Mouse (Mus musculus): ENCODE results near the gene Krtap10-4.
"Not testable (repeated sequence)": the region's sequence is repeated elsewhere in the genome, so short reads cannot be mapped to it uniquely, and the experiment has no call there.

Krtap10-4 gene

DNA sequence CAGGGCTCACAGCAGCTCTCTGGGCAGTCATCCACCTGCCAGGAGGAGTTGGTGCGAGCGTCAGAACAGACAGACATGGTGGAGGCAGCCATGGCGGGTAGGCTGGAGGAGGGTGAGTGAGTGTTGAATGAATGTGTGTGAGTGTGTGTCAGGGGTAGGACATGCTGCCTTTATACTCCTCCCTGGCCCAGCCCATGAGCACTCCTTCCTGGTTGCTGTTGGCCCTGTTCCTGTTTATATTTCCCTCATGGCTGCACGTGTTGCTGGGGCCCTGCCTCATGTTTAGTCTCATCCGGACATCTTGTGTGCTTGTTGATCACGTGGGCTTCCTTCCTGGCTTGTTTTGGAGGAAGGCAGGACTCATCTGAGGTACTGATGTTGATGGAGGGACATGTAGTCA is at the start of gene Krtap10-4:
Krtap10-4 (minus strand) TSS at position 145 of the 400 bp plus-strand sequence.
- no peak for DNase-seq (ENCODE audit: low spot score in 2 of 2)

GRCm38 (mm10) chr10:77869651-77870050 is 42.8 kb upstream of the Krtap10-4 start:
- DNase-seq (ENCODE audit: low spot score in 2 of 2) = no peak

- DNase-seq (ENCODE audit: low spot score in 2 of 2) = no peak
Measured at GRCm38 (mm10) chr10:77867546-77867945, 40.7 kb upstream of the Krtap10-4 start.

GRCm38 (mm10) chr10:77864762-77865143 is 37.9 kb upstream of the Krtap10-4 start:
- no peak for DNase-seq (ENCODE audit: low spot score in 2 of 2)

- no peak for DNase-seq (ENCODE audit: low spot score in 2 of 2)
Measured at GRCm38 (mm10) chr10:77864067-77864761, 37.3 kb upstream of the Krtap10-4 start.

- DNase-seq (ENCODE audit: low spot score in 2 of 2) = no peak
Measured at GRCm38 (mm10) chr10:77861675-77862074, 34.8 kb upstream of the Krtap10-4 start, which contains the start of gene Gm3285. Gene Gm3285 (plus strand): TSS chr10:77861975.

- no peak for DNase-seq (ENCODE audit: low spot score in 2 of 2)
Measured at GRCm38 (mm10) chr10:77852559-77852958, 25.7 kb upstream of the Krtap10-4 start, which contains the start of gene Gm10318. Gene Gm10318 (plus strand): TSS chr10:77852859.

DNA sequence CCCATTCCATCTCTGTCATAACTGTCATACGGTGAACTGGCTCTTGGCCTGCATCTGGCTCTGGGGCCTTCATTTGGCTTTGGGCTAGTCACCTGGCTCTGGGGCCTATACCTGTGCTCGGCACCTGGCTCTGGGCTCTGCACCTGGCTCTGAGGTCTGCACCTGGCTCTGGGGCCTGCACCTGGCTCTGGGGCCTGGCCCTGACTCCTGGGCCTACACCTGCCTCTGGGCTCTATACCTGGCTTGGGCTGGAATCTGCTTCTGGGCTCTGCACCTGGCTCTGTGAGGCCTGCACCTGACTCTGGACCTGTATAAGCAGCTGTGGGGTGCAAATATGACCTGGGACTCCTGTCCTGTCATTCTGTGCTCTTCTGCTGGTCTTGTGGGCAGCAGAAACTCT is 20.6 kb upstream of the Krtap10-4 start:
- DNase-seq (ENCODE audit: low spot score in 2 of 2) = no peak

GRCm38 (mm10) chr10:77846961-77847360 is 20.1 kb upstream of the Krtap10-4 start:
- no peak for DNase-seq (ENCODE audit: low spot score in 2 of 2)

- DNase-seq (ENCODE audit: low spot score in 2 of 2) = no peak
Measured at GRCm38 (mm10) chr10:77846503-77846902, 19.6 kb upstream of the Krtap10-4 start, which contains the start of gene Gm36176. Gene Gm36176 (plus strand): TSS chr10:77846803.

- no peak for DNase-seq (ENCODE audit: low spot score in 2 of 2)
Measured at GRCm38 (mm10) chr10:77839006-77839405, 12.1 kb upstream of the Krtap10-4 start.

GRCm38 (mm10) chr10:77835647-77836046 is 8.8 kb upstream of the Krtap10-4 start, which contains the start of gene Krtap10-10:
Gene Krtap10-10 (plus strand): TSS chr10:77835947.
- no peak for DNase-seq (ENCODE audit: low spot score in 2 of 2)

DNA sequence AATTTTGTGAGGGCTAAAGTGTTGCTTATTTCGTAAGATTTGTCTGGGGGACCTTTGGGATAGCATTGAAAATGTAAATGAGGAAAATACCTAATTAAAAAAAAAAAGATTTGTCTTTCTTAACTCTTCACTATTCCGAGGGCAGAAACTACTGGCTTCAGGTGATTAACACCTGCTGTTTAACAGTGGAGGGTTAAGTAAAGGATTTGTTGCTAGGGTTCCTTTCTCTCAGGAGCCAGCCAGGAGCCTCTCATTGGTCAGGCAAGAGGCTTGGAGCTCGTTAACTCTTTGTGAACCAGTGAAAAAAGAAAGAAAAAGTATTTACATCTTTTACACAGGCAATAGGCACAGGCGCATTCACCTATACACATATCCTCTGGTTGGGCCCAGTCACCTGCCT is 7.7 kb downstream of the Krtap10-4 start:
- DNase-seq (ENCODE audit: low spot score in 2 of 2) = no peak

GRCm38 (mm10) chr10:77818523-77818922 is 8.4 kb downstream of the Krtap10-4 start:
- no peak for DNase-seq (ENCODE audit: low spot score in 2 of 2)

- no peak for DNase-seq (ENCODE audit: low spot score in 2 of 2)
Measured at GRCm38 (mm10) chr10:77815514-77815913, 11.4 kb downstream of the Krtap10-4 start.

- DNase-seq (ENCODE audit: low spot score in 2 of 2) = no peak
Measured at GRCm38 (mm10) chr10:77814382-77814781, 12.5 kb downstream of the Krtap10-4 start, which contains the start of gene Gm2696. Gene Gm2696 (plus strand): TSS chr10:77814682.

- no peak for DNase-seq (ENCODE audit: low spot score in 2 of 2)
Measured at GRCm38 (mm10) chr10:77811743-77812142, 15.2 kb downstream of the Krtap10-4 start, which contains the start of gene Gm9507. Gene Gm9507 (minus strand): TSS chr10:77811843.

DNA sequence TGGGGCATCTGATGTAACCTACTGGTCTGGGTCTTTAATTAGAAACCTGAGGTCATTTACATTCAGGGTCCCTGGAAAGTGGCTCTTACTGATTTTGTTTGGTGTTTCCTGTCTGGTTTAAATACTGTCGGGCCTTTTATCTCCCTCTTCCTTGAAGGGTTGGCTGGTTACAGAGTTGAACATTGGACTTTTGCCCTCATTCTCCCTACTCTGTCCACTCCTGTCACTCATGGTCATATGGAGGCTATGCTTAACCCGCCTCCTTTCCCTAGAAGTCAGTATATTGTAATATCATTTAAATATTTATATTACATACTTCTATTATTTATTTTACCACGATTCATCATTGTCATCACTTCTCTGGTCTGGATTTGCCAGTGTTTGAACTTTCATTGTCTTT is 22.8 kb downstream of the Krtap10-4 start:
- no peak for DNase-seq (ENCODE audit: low spot score in 2 of 2)

- DNase-seq (ENCODE audit: low spot score in 2 of 2) = no peak
Measured at GRCm38 (mm10) chr10:77798921-77799508, 27.9 kb downstream of the Krtap10-4 start, which contains the start of gene Gm19668. Gene Gm19668 (minus strand): TSS chr10:77799133.

- not testable (repeated sequence) for DNase-seq (ENCODE audit: low spot score in 2 of 2)
Measured at GRCm38 (mm10) chr10:77798164-77798920, 28.6 kb downstream of the Krtap10-4 start.

DNA sequence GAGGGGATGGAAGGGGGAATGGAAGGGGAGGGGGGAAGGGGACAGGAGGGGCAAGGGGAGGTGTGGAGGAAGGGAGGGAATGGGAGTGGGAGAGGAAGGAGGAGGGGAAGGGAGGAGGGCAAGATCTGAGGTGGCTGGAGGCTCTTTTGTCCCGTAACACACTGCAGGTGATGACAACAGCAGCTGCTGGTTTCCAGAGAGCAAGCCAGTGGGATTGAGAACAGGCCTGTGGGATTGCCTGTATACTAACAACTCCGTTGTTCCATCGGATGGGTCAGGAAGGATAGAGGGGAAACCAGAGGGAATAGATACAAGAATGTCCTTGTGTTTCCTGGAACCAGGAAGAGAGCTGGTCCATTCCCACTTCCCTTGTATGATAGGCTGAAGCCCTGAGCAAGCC is 29.2 kb downstream of the Krtap10-4 start:
- no peak for DNase-seq (ENCODE audit: low spot score in 2 of 2)

GRCm38 (mm10) chr10:77794976-77795375 is 31.9 kb downstream of the Krtap10-4 start, which contains the start of gene Gm9639:
Gene Gm9639 (minus strand): TSS chr10:77795076.
- no peak for DNase-seq (ENCODE audit: low spot score in 2 of 2)

Data from frontal cortex, postnatal 25 days (tissue).